Mouse (Mus musculus) 3134 (cell line): Measurements from ENCODE around the gene Pbx3.

ENCODE experiments used
- DNase-seq: peaks from one replicate; pipeline ENCODE4 v3.0.0-alpha.2; 2011; ENCODE audit warnings: low spot score; ENCODE audit not compliant: insufficient read length; ENCODE audit errors: extremely low read depth

The Pbx3 gene

DNA sequence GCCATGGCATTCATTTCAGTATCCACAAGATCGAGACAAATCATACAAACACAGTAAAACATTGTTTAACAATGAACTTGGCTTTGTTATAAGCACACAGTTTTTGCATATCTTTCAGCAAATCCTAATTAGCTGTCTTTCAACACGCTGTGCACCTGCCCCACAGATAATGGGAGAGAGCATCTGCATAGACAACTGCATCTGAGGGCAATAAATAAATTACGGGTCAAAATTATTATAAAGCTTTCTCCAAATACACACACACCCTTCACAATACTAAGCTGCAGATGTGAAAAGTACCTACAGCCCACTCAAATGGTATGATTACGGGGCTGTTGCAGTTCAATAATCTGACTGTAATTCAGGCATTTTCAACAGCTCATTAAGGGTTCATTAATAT is 145.3 kb downstream of the Pbx3 start:
- no peak for DNase-seq

DNA sequence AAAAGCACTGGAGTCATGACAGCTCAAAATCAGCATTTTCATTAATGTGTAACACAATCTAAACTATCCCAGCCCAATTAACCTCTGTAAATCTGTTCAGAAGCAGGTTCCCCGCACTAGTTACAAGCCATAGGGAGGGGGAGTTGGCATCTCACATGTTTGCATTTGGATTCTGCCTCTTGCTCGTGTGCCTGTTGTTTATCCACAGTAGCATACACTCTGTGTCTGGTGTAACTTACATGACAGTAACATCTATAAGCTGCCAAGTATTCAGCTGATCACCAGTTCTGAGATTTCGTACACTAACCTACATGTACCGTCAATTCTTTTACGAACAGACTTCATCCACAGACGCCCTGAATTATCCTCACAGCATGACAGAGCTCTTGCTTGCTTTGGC is 147.5 kb downstream of the Pbx3 start:
- no peak for DNase-seq

DNA sequence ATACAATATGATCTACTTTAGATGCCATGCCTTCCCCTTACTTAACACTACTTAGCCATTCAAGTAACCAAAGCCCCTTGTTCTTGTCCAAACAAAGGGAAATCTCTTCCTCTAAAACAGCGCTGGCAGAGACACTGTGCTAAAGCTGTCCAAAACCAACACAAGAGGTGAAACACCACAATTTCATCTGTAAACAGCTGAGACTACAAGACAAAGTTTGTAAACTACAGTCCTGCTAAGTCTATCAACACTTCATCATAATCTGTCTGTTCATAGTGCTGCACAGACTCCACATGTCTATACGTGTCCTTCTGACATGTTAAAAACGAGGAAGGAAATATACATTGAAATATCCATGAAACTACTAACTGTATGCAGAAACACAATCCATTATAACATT is 151.5 kb downstream of the Pbx3 start:
- no peak for DNase-seq

DNA sequence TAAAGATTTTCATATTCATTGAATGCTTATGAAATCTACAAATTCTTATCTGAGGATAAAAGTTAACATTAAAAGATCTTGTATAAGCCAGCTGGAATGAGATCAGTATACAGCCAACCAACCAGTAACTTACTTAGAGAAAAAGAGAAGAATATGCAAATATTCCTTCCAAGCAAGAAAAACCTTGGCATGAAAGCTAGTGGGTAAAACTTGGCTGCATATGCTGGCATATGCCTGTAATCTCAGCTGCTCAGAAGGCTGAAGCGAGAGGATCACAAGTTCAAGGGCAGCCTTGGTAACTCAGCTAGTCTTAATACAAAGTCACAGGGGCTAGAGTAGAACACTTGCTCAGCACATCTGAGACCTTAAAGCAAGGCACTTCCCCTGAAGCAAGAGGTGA is 153.8 kb downstream of the Pbx3 start:
- DNase-seq: no peak

DNA sequence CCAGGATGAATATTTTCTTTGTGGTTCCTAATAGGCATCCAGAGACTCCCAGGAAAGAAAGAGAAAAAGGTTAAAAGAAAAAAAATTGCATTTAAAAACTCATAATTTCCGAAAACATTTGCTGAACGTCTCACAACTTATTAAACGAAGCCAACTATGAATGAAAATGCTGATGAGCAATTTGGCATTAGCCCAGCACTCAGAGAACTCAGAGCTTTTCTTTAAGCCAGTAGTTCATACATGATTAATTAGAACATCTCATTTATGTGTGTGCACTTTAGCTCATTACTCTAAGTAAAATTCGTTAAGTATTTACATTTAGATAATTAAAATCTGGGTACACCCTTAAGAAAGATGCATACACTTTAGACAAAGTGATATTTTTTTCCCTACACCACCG is 155.3 kb downstream of the Pbx3 start:
- DNase-seq: no peak

DNA sequence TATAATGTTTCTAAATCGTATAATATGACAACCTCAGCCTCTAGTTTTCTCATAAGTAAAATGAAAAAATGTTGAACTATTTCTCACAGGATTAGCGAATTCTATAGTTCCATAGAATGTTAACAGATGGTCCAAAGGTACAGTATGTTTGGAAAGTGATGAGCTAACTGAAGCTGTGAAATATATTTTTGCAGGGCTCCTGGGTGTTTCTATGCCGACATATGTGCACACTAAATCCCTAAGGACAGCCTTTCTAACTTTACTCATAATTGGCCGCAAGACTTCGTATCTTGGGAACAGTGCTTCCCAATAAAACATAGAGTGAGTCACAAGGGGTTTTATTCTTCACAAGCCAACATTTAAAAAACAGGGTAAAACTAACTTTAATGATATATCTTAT is 157.4 kb downstream of the Pbx3 start:
- DNase-seq: no peak

DNA sequence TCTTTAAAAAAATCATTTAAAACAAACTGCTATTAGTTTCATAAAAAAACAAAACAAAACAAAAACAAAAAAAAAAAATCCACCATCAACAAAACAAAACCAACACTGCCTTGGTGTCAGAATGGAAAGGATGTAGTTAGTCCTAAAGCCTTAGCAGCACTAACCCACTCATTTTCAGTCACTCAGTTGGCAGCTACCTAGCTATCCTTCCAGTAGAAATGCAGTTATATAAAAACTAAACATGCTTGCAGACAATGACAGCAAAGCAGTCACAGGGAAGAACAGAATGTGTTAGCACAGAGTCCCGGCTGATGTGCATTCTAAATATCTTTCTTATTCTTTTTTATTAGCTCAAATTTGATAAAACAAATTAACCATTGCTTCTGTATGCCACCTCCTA is 160.5 kb downstream of the Pbx3 start:
- no peak for DNase-seq

DNA sequence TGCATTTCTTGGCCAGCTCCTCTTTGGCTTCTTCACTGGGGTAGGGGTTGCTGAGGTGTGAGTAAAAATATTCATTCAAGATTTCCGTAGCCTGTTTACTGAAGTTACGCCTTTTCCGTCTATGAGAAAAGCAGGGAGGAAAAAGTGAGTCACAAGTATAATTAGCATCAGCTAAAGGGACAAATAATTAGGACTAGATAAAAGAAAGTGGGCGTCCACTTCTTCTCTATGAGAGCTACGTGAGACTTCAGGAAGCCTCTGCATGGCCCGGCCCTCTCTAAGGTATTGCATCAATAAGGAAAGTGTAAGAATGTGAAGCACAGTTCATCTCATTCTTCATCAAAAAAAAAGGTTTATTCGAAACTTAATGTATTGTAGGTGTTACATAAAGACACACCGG is 168.1 kb downstream of the Pbx3 start:
- DNase-seq: no peak

DNA sequence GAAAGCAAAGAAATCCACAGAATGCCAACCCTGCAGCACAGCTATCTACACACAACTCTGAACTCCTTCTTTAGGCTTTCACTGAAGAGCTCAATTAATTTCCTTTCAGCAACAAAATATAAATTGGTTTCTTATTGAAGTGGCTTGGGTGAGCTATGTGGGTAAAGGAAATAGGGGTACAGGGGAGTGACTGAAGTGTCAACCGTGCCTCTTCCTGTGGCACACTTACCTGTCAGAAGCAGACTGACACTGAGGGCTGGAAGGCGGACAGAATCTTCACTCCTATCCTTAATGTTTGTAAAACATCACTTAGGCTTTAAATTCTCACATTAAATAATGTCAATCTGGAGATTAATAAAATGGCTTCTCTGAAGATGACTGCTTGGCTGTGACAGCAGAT is 168.6 kb downstream of the Pbx3 start:
- DNase-seq: no peak

DNA sequence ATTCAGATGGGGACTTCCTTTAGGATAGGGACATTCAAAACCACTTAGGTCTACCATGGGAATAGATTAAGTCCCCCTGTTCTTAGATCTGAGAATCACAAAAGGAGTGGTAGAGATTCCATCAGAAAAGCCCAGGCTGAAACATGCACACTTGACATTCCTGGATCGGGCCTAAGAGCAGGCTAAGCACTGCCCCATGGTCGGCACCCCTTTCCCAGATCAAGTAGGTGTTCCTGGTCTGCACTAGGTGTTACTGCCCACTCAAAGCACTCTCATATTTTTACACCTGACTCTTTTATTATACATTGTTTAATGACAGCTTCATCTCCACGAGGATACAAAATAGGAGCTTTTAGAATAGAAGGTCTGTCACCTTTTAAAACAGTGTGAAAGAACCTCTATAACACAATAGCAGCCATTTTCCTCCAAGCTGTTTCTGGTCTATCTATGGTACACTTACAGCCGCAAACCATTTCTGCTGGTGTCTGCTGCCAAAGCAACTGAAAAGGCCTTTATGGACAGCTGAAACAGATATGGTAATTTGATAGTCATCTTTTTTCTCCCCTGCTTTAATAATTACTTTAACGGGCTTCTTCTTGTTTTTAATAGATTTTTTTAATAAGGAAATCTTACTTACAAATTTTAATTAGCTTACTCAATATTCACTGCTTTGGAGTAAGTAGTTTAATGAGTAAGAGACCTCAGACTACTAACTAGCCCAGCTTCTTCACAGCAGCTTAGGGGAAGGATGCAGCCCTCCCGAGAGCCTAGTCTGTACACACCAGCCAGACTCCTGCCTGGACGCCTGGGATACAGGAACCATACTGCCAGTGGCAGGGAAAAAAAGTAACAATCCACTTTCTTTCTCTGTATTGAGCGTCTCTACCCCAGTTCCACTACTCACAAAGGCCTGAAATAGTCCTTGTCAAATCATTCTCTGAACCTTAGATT is 178.8 kb downstream of the Pbx3 start:
- DNase-seq: no peak

DNA sequence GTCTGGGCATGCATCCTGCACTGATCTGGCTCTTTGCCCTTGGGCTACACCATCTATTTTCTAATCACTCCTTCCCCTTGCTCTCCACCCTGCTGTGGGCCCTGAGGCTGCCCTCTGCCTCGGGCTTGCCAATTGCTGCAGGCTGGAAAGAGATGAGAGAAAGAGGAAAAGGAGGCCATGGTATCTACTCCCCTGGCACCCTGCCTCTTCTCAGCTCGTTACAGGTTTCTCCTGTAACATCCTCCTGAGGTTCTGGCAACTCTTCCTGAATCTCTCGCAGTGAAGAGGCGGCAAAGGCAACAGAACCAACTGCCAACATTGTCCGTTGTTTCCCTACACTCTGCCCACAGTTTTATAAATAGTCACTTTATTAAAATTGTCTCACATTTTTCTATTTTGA is 179.7 kb downstream of the Pbx3 start:
- no peak for DNase-seq

DNA sequence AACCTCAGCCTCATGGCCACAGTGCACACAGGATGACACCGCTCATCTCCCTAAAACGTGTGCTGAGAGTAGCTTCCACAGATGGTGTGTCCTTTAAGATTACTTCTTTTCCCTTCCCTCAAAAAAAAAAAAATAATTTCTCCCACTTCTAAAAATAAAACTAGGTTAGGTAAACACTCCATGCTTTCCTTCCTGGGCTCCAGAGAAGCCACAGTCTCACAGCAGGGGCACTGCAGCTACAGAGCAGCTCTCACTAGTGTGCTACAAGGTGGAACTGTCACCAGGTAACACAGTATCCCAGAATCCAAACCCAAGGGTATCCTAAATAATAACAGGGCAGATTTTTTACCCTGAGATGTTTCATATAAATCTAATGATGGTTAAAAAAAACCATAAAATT is 185.6 kb downstream of the Pbx3 start:
- DNase-seq: no peak

DNA sequence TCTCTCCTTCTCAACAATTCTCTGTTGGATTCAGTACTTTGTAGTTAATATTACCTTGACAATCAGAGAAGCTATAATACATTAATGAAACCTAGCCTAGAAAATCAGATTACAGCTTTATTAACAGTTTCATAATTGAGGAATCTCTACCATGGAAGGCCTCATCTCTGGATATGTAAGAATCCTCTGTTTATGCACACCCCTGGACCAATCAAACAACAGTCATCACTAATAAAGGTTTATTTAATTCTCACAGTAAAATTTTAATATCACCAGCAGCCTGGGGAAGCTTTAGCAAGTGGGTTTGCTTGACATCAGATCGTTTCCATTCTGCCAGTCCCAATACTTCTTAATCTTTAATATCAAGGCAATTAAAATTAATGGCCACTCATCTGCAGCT is 191.3 kb downstream of the Pbx3 start:
- no peak for DNase-seq

DNA sequence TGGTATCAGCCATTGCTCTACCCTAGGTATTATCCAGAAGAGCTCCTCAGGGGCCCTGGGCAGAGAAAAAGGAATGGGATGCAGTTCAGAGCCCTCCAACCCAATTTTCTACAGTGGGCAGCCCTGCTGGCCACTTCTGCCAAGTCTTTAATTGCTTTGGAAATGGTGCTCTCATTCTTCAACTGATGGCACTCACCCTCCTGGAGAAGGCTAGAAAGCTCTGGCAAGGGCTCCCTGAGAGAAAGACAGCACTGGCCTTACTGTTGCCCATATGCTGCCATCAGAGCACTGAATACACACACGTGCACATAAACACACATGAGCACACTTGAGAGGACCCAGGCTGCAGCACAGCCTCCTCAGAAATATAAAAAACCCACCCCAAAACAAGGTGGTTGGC is 193.6 kb downstream of the Pbx3 start:
- no peak for DNase-seq

DNA sequence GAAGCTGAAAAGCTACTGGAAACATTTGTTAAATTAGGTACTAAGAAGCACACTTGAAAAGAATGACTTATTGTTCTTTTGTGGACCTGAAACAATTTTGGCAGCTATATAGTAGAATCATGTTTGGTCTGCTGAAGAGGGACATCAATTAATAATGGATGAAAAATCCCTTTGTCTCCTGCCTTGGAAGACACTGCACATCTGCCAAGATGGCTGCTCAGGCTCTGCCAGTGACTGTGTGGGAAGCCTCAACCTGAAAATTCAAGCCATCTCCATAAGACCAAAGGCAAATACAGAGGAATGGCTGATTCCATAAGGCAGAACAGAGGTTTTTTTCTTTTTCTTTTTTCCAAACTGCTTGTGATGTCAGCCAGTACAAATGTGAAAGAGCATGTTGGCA is 194.3 kb downstream of the Pbx3 start:
- no peak for DNase-seq

DNA sequence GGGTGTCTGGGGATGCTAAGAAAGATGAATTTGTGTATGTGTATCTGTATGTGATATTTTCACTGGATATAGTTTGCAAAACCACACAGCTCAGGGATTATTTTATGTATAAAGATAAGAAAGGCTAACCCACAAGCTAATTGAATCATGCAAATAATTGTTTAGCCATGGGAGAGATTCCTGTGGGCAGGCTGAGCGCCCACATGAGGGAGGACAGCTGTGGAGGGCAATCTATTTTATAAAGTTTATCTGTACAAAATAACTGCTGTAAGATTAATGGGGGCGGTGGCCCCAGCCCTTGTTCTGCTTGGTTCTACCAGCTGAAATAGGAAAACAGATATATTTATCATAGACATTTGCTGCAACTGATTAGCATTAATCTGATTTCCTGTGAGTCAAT is 202.5 kb downstream of the Pbx3 start:
- no peak for DNase-seq

DNA sequence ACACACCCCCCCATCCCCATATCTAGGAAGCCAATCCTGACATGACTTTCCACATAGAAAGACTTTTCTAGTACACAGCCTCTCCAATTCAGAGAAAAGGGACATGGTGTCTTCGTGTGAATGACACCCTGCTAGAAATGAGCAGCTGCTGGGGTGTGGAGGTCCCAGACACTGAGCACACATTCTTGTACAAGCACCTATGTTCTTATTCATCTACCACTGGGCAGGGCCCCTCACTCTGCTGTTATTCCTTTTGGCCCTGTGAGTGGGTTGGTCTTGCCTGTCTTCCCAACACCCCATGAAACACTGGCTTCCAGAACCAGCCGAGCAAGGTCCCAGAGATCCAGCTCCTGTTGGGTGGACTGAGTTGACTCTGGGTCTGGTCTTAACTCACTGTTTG is 203.3 kb downstream of the Pbx3 start:
- DNase-seq: no peak

DNA sequence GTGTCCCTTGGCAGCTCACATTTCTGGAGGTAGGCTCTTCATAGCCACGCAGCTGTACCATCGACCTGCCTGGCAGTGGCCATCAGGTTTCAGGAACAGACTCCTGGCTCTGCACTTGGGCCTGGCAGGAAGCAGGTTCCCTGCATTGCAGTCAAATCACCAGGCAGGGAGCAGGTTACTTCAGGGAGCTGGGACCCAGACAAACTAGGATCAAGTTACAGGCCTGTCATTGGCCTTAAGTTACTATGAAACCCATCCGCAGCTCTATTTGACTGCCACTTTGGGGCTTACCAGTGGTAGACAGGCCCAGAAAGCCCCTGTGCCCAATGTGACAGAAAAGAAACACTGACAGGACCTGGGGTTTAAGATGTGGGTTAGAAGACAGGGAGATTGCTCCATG is 204.8 kb downstream of the Pbx3 start:
- no peak for DNase-seq

DNA sequence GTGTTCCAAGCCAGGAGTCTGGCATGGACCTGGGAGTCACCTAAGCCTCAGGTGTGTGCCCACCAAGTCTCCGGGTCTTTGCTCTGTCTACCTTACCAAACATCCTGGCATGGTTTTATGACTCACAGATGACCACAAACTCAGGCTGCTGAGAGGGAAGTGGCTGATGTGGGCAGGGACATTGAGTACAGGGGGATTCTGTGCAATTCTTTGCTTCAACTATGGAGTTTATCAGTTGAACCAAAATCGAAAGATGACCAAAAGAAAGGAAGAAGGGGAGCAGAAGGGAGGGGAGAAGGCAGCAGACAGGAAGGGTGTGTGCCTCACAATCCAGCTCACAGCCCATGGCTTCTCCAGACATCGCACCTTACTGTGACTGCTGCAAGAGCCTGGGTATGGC is 210.5 kb downstream of the Pbx3 start:
- no peak for DNase-seq

DNA sequence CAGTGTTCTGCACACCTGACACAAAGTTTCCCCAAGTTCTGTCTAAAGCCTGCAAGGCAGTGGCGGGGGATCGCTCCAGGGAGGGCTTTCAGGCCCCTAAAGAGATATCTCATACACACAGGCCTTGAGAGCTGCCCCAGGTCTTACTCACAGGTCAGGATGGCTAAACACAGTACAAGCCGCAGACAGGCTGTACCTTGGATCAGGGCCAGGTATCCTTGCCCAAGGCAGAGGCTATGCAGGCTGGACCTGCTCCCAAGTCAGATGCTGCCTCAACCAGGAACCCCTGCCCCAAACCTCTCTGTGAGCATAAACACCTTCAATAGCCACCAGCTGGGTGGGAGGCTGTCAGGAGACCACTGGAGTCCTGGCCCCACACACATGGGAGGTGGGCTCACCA is 215.2 kb downstream of the Pbx3 start:
- no peak for DNase-seq

DNA sequence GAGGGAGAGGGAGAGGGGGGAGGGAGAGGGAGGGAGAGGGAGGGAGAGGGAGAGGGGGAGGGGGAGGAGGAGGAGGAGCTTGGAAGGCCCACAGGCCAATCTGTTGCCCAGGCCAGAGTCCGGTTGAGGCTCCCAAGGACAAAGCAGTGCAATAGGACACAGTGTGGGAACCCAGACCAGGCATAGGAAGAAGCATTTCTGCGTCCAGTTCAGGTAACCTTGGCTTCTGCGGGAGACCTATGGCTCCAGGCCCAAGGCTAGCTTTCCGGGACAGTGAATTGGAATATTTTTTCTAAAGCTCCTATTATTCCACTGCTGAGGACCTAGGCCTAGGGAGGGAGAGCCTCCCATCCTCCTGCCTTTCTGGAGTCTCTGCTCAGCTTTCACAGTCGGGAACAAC is 218.1 kb downstream of the Pbx3 start:
- no peak for DNase-seq

DNA sequence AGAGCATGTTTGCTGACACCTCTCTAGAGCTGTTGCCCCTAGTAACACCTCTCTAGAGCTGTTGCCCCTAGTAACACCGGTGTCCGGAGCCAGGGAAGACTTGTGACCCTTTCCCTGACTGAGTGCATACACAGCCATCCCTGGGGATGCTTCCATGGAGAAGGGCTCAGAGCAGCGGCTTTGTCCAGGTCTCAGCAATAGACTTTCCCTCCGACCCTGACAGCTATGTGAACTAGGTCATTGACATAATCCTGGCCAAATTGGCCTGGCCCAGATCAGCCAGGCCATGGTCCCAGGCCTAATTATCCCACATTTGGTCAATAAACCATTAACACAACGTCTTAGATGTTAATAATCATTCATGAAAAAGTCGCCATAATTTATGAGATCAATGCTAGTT is 219.6 kb downstream of the Pbx3 start:
- no peak for DNase-seq

DNA sequence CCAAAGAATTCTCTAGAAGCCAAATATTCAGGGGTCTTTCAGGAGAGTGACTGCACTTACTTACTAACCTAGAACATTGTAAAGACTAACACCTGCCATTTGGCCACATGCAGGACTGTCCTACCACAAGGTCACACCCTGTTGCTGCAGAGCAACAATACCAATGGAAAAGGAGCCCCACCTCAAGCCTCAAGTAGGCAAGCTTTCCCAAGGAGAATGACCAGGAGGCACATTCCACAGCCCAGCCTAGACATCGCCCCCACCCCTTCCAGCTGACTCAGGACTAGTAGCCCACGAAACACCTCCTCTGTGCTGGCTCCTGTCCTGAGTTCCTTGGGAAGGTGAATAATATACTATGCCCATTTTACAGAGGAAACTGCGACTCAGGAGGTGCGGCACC is 222.4 kb downstream of the Pbx3 start:
- no peak for DNase-seq
